Mouse (Mus musculus) layer of hippocampus, adult 2 months (tissue): Measurements from ENCODE around the gene Prkcz. TPM values are rescaled to one million over a fixed set of nuclear protein-coding genes. Genes with fewer than 3 reads are reported as not detected.

ENCODE experiments used
- DNase-seq, 2 experiments: peaks; one replicate each; pipeline ENCODE4 v3.0.0; 2022; ENCODE audit warnings: low spot score in 2 of 2
- H3K27ac ChIP-seq: fragments of 200-600 bp; 2 replicates; pipeline ENCODE4 v1.8.1; 2022
- H3K4me3 ChIP-seq: fragments of 200-600 bp; 2 replicates; pipeline ENCODE4 v1.8.1; 2022; ENCODE audit warnings: mild to moderate bottlenecking
- CTCF ChIP-seq: fragments of 200-600 bp; conservative IDR thresholded peaks from 2 replicates; pipeline ENCODE4 v1.8.1; 2022; ENCODE audit warnings: antibody characterized with exemption, mild to moderate bottlenecking, moderate library complexity
- total RNA-seq, 2 experiments: library from RNA; stranded (reverse); gene quantifications; 2 replicates each; pipeline ENCODE4 v1.2.3; 2021

Prkcz gene
- total RNA-seq, 2 experiments from 2014 or later: 158 to 160 TPM

- H3K27ac ChIP-seq: peak overlapping the region; percentile 69
- DNase-seq: peak in 1 of 2 experiments; percentile 74
- no peak overlapping the region for H3K4me3 ChIP-seq
- TF ChIP-seq CTCF: peak; percentile 89
Observed at GRCm38 (mm10) chr4:155320281-155321244, 40.6 kb downstream of the Prkcz start.

- Histone ChIP-seq H3K4me3 (no peak overlapping the region), H3K27ac (no peak overlapping the region)
- DNase-seq: no peak
- TF ChIP-seq CTCF: no peak
Observed at GRCm38 (mm10) chr4:155318266-155318665, 42.9 kb downstream of the Prkcz start.

DNA sequence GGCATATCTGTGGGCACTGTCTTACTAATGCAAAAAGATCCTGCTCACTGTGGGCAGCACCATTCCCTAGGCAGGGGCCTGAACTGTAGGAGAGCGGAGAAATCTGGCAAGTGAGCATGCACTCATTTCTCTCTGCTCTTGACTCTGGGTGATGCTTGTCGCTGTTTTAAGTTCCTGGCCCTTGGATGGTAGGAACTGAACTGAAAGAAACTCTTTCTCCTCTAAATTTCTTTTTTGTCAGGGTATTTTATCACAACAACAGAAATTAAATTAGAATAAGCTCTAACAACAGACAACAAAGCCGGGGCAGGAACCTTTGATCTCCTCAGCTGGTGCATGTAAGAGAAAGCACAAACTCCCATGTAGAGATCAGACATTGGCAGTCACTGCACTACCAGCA, 46.1 kb downstream of the Prkcz start:
- Histone ChIP-seq H3K4me3 (no peak overlapping the region), H3K27ac (no peak overlapping the region)
- no peak for TF ChIP-seq CTCF
- DNase-seq: no peak

GRCm38 (mm10) chr4:155308679-155309078, 52.5 kb downstream of the Prkcz start:
- Histone ChIP-seq H3K27ac (peak overlapping the region; percentile 79), H3K4me3 (no peak overlapping the region)
- no peak for DNase-seq
- no peak for TF ChIP-seq CTCF

DNA sequence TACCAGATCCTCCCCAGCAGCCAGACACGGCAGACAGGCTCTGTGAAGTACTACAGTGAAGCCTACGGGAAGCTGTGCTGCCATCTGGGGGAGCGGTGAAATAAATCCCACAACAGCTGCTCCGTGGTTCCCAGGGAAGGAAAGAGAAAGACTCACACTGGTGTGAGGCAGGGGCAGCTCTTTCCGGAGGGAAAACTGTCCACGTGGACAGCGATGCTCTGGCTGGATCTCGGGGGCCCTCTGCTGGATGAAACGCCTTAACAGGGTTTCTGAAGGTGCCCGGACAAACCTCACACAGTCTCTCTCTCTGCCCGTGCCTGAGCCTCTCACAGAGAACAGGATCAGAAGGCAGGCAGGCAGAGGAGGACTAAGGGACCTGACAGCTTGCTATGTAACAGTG, 53.1 kb downstream of the Prkcz start:
- peak; percentile 94 for TF ChIP-seq CTCF
- no peak overlapping the region; the same call in 1 of the 2 replicates for H3K4me3 ChIP-seq

DNA sequence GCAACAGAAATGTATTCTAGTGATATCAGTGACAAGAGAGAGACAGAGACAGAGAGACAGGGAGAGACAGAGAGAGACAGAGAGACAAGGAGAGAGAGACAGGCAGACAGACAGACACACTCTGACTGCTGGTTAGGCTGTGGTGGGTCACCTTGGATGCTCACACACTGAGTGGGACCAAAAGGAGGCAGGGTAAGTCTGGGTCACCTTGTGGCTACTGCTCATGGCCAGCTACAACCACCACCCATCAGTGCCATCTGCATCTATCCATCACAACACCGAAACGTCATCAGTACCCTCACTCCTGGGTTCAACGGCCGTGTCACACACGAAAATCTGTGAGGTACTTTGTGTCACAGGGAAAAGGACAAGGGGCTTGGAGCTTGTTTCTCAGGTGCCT, 53.6 kb downstream of the Prkcz start:
- Histone ChIP-seq H3K4me3 (no peak overlapping the region; the same call in 1 of the 2 replicates), H3K27ac (peak overlapping the region; percentile 79)
- no peak for DNase-seq
- no peak for TF ChIP-seq CTCF

More for the DNA sequence above, 53.1 kb downstream of the Prkcz start:
- DNase-seq: peak; percentile 86 to 89
- H3K27ac ChIP-seq: peak overlapping the region; percentile 79

- TF ChIP-seq CTCF: no peak
- DNase-seq: no peak
- peak overlapping the region; percentile 79; the same call in 1 of the 2 replicates for H3K27ac ChIP-seq
- H3K4me3 ChIP-seq: no peak overlapping the region
Observed at GRCm38 (mm10) chr4:155306356-155307242, 54.6 kb downstream of the Prkcz start.

GRCm38 (mm10) chr4:155305531-155306031, 55.6 kb downstream of the Prkcz start:
- H3K27ac ChIP-seq: peak overlapping the region; percentile 87
- DNase-seq: peak in 1 of 2 experiments; percentile 63
- TF ChIP-seq CTCF: no peak
- H3K4me3 ChIP-seq: no peak overlapping the region

DNA sequence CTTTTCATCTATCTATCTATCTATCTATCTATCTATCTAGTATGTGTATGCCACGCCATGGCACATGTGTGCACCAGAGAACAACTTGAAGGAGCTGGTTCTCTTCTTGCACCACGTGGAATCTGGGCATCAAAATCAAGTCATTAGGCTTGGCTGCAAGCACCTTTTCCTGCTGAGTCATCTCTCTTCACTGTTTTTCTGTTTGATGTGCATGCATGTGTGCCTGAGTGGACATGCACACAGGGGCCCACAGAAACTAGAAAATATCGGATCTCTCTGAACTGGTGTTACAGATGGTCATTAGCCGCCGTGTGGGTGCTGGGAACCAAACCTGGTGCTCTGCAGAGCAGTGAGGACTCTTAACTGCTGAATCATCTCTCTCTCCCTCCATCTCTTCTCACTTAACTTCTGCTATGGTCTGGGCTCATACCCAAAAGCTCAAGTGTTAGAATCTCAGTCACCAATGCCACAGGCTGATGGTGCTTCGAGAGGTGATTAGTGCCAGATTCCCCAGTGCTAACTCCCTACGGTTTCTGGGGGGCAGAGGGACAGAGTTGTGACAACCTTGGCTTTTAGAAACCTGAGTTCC, 56.6 kb downstream of the Prkcz start:
- Histone ChIP-seq H3K27ac (peak overlapping the region; percentile 87), H3K4me3 (no peak overlapping the region)
- TF ChIP-seq CTCF: no peak
- DNase-seq: no peak

DNA sequence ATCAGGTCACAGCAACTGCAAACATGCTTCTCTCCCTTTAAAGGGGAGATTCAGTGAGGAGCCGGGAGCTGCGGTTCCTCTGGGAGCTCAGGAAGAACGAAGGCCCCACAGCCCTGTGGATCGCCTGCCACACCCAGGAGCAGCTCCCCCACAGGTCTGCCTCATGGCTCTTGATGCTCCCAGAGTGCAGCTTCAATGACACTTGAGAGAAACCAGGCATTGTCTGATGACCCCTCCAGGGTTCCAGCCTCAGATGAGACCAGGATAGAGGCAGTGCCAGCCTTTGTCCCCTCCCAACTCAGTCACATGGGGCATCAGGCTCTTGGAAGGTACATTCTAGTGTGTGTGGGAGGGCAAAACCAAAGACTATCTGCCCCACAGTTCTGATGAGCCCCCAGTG, 59.2 kb downstream of the Prkcz start:
- DNase-seq: no peak
- no peak for TF ChIP-seq CTCF
- H3K27ac ChIP-seq: peak overlapping the region; percentile 76
- H3K4me3 ChIP-seq: no peak overlapping the region

- H3K4me3 ChIP-seq: no peak overlapping the region
- no peak for TF ChIP-seq CTCF
- peak overlapping the region; percentile 76 for H3K27ac ChIP-seq
- DNase-seq: no peak
Observed at GRCm38 (mm10) chr4:155301098-155301447, 60.1 kb downstream of the Prkcz start.

DNA sequence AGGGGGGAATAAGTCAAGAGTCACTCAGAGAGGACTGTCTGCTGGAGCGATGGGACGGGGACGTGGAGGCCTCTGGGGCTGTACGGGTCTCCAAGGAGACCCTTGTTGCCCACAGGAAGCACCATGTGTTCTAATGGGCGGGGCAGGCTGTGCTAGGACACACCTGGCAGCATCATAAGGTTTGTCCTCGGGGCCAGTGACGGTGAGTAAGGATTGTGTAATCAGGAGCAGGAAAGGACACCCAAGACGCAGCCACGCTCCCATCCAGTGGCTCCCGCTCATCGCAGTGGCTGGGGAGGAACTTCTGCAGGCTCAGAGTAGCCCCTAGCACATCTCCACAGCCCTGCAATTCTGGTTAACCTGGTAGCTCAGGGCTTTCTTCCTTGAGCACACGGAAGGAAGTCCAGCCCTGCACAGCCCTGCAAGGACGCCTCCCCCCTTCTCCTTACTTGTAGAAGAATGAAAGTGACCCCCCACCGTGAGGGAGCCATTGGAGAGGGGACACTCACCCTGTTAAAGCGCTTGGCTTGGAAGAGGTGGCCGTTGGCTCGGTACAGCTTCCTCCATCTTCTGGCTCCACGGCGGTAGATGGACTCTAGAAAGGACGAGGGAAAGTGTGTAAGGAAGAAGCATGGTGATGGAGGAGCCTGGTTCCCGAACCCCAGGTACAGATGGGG, 60.6 kb downstream of the Prkcz start:
- no peak for DNase-seq
- peak overlapping the region; percentile 76; the same call in 1 of the 2 replicates for H3K27ac ChIP-seq
- H3K4me3 ChIP-seq: no peak overlapping the region
- no peak for TF ChIP-seq CTCF
